Comparison of ENCODE assay signal across 8 mouse cellular contexts in the genomic region with DNA sequence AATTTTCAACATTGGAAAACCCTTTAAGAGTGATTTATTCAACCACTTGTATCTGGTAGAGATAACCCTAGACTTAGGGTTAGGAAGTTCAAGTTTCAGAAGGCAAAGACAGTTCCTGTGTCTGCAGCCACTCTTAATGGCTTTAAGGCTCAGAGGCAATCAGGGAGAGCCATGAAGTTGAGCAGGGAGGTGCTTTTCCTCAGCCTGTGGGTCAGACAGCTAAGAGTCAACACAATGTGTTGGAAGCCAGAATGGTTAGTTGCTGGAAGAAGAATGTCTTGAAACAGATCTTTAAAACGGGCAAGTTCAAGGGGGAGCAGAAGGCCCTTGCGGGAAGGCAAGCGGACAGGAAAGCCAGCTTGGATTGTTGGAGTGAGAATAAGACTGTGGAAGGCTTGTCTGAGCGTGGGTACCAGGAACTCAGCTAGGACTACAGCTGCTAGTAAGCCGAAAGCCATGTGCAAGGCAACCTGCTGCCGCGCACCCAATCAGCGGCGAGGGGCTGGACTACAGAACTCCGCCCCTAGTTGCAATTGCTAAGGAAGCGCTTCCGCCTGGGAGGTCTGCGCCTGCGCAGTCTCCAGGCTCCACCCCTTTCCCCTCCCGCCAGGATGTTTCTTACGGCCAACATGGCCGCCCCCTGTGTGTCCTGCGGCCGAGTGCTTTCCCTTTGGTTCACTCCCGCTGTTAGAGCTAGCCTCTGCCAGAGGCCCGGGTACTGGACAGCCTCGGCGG. TPM values are rescaled to one million over a fixed set of nuclear protein-coding genes. Genes with fewer than 3 reads are reported as not detected.
DNase-seq lines count a peak whose midpoint lies in the region; ATAC-seq and TF ChIP-seq lines count a peak whose summit lies in the region.

A gene (plus strand): TSS at position 571 of the 735 bp plus-strand sequence.

- no peak for TF ChIP-seq CTCF in G1E (IDR thresholded peaks at IDR 0.05; ENCODE audit: low read depth, low read length)
- TF ChIP-seq CTCF in layer of hippocampus, adult 2 months (conservative IDR thresholded peaks at IDR 0.05), result peak; percentile 23; the same call in 1 of the 2 replicates
- no peak for TF ChIP-seq CTCF in lung, embryonic 14.5 days (IDR thresholded peaks at IDR 0.05; ENCODE audit: low read depth)
- no peak for TF ChIP-seq CTCF in olfactory bulb, adult 2 months (IDR thresholded peaks at IDR 0.05; ENCODE audit: insufficient read depth, low read depth, low read length)
- 0 out of 2 replicates have a peak, but pooled peaks have one; percentile 49 for TF ChIP-seq CTCF in thymus, adult 2 months (IDR thresholded peaks at IDR 0.05; ENCODE audit: borderline replicate concordance, control insufficient read depth, extremely low read depth, insufficient read depth, low read length, poor library complexity)

- peaks cover 5% of the 10 kb centered on the region for H3K36me3 ChIP-seq in G1E (replicated peaks)
- no peaks in the 10 kb centered on the region for H3K36me3 ChIP-seq in forebrain, embryonic 16.5 days (ENCODE audit: control insufficient read depth, insufficient read depth)
- H3K36me3 ChIP-seq in lung, embryonic 14.5 days (ENCODE audit: insufficient read depth), result no peaks in the 10 kb centered on the region
- H3K36me3 ChIP-seq in thymus, adult 2 months (ENCODE audit: control insufficient read depth, insufficient read depth, low read length), result no peaks in the 10 kb centered on the region

- peak within 1 kb of the TSS; percentile 66 for H3K9ac ChIP-seq in forebrain, embryonic 16.5 days (replicated peaks; ENCODE audit: low read depth, low read length)
- peak within 1 kb of the TSS; percentile 86 for H3K9ac ChIP-seq in lung, embryonic 14.5 days

- H3K27ac ChIP-seq in forebrain, embryonic 16.5 days (ENCODE audit: low read length), result no peak within 1 kb of the TSS
- peak within 1 kb of the TSS; percentile 96 for H3K27ac ChIP-seq in layer of hippocampus, adult 2 months
- H3K27ac ChIP-seq in lung, embryonic 14.5 days (ENCODE audit: low read depth), result peak within 1 kb of the TSS; percentile 36; the same call in 1 of the 2 replicates
- peak within 1 kb of the TSS; percentile 41; the same call in 1 of the 2 replicates for H3K27ac ChIP-seq in olfactory bulb, adult 2 months (ENCODE audit: insufficient read depth, low read depth, low read length)
- no peak within 1 kb of the TSS for H3K27ac ChIP-seq in thymus, adult 2 months (ENCODE audit: control insufficient read depth, insufficient read depth, low read length)

- peaks cover 12% of the 10 kb centered on the region for H3K27me3 ChIP-seq in G1E (ENCODE audit: insufficient read depth, low read length)
- no peaks in the 10 kb centered on the region; the same call in 1 of the 2 replicates for H3K27me3 ChIP-seq in forebrain, embryonic 16.5 days (replicated peaks; ENCODE audit: control insufficient read depth, insufficient read depth, low read length)
- no peaks in the 10 kb centered on the region for H3K27me3 ChIP-seq in lung, embryonic 14.5 days (ENCODE audit: insufficient read depth, low read length)
- H3K27me3 ChIP-seq in thymus, adult 2 months (ENCODE audit: control insufficient read depth, insufficient read depth, low read length), result no peaks in the 10 kb centered on the region

- under 1% methylated on average over 23 of the region's 23 CpGs for WGBS in forebrain, embryonic 16.5 days
- under 1% methylated on average over 23 of the region's 23 CpGs for WGBS in lung, embryonic 14.5 days
- under 1% methylated on average over 23 of the region's 23 CpGs for WGBS in olfactory bulb, adult 2 months
- WGBS in thymus, adult 2 months, result 2% methylated on average over 23 of the region's 23 CpGs

- H3K9me3 ChIP-seq in G1E (replicated peaks), result no peaks in the 10 kb centered on the region
- no peaks in the 10 kb centered on the region for H3K9me3 ChIP-seq in forebrain, embryonic 16.5 days (ENCODE audit: control insufficient read depth, low read length)
- no peaks in the 10 kb centered on the region for H3K9me3 ChIP-seq in lung, embryonic 14.5 days (ENCODE audit: low read depth, low read length)

- peak; percentile 92 for TF ChIP-seq POLR2A in olfactory bulb, adult 2 months (IDR thresholded peaks at IDR 0.05; ENCODE audit: insufficient read depth, low read depth, low read length)
- TF ChIP-seq POLR2A in thymus, adult 2 months (IDR thresholded peaks at IDR 0.05; ENCODE audit: control insufficient read depth, extremely low read depth, insufficient read depth, low read length, poor library complexity), result peak; percentile 76

- H3K4me1 ChIP-seq in G1E (ENCODE audit: insufficient read depth, low read depth, low read length), result peaks cover 29% of the 10 kb centered on the region
- peaks cover 9% of the 10 kb centered on the region for H3K4me1 ChIP-seq in forebrain, embryonic 16.5 days (replicated peaks; ENCODE audit: control insufficient read depth, insufficient read depth, low read length)
- H3K4me1 ChIP-seq in lung, embryonic 14.5 days (ENCODE audit: insufficient read depth), result no peaks in the 10 kb centered on the region
- peaks cover 6% of the 10 kb centered on the region for H3K4me1 ChIP-seq in olfactory bulb, adult 2 months (ENCODE audit: control insufficient read depth, insufficient read depth, low read length)
- peaks cover 8% of the 10 kb centered on the region for H3K4me1 ChIP-seq in thymus, adult 2 months (replicated peaks; ENCODE audit: control insufficient read depth, insufficient read depth, low read length)

- ATAC-seq in G1E (ENCODE audit: extremely low read depth, insufficient number of reproducible peaks, low FRiP score, poor library complexity, severe bottlenecking), result peak; percentile 99
- ATAC-seq in forebrain, embryonic 16.5 days, result peak; percentile 100
- peak; percentile 100 for ATAC-seq in lung, embryonic 14.5 days (ENCODE audit: insufficient read depth)

- peak; percentile 98 for DNase-seq in G1E (ENCODE audit: low spot score)
- peak; percentile 97 to 98 for DNase-seq in cerebellum, adult 18-20 months
- DNase-seq in heart, postnatal 36 days, result peak; percentile 98 to 99
- DNase-seq in layer of hippocampus, adult 2 months (ENCODE audit: low spot score in 2 of 2), result peak; percentile 98
- DNase-seq in lung, embryonic 14.5 days, result peak; percentile 99
- peak; percentile 97 for DNase-seq in thymus, adult 2 months

- H3K4me2 ChIP-seq in forebrain, embryonic 16.5 days (ENCODE audit: low read length), result peak within 1 kb of the TSS; percentile 67
- H3K4me2 ChIP-seq in lung, embryonic 14.5 days, result peak within 1 kb of the TSS; percentile 82

- H3K4me3 ChIP-seq in G1E (ENCODE audit: low read depth, low read length), result peak within 1 kb of the TSS; percentile 96
- H3K4me3 ChIP-seq in forebrain, embryonic 16.5 days (replicated peaks; ENCODE audit: low read length), result peak within 1 kb of the TSS; percentile 65
- H3K4me3 ChIP-seq in layer of hippocampus, adult 2 months, result peak within 1 kb of the TSS; percentile 77
- H3K4me3 ChIP-seq in lung, embryonic 14.5 days (ENCODE audit: low read depth, low read length), result peak within 1 kb of the TSS; percentile 91
- H3K4me3 ChIP-seq in olfactory bulb, adult 2 months (ENCODE audit: insufficient read depth, low read depth, low read length), result peak within 1 kb of the TSS; percentile 75
- peak within 1 kb of the TSS; percentile 75 for H3K4me3 ChIP-seq in thymus, adult 2 months (ENCODE audit: control insufficient read depth, insufficient read depth, low read length)

- intact Hi-C loops in heart, postnatal 36 days (cut with DNase I), result loop anchor here (10.0 kb wide), 1 partner anchor 156 kb away; a partner anchor contains a TSS

RNA-seq across cellular contexts. Expression of the gene that starts here (rescaled TPM):
- total RNA-seq in G1E (2014; fragmentation: Nextera tagmentation) (94.2 and 97.4 TPM in 2 replicates), G1E (2017) (149 and 151 TPM in 2 replicates)
- polyA plus RNA-seq in G1E (2012), result 91.1 and 106 TPM in 2 replicates
- 33.5 and 35.8 TPM in 2 replicates for polyA plus RNA-seq in forebrain, embryonic 16.5 days (2015; fragmentation: Nextera tagmentation; extraction: Ambion mirVana)
- 100 to 1,000 TPM; 104 to 114 TPM for total RNA-seq in heart, postnatal 36 days (2021)
- total RNA-seq in layer of hippocampus, adult 2 months (2021), result 10 to 100 TPM; 46.5 to 51.4 TPM
- polyA plus RNA-seq in lung, embryonic 14.5 days (2014; fragmentation: Nextera tagmentation; extraction: Ambion mirVana), result 49.4 and 53.4 TPM in 2 replicates
- not detected in 2 replicates for polyA plus RNA-seq in olfactory bulb, adult 2 months (2012; ENCODE audit: insufficient read depth, insufficient read length, low replicate concordance, missing spikeins)
- 27.7 and 37.1 TPM in 2 replicates for polyA plus RNA-seq in thymus, adult 2 months (2012; rRNA removed)

Comparison
In these comparisons a context has a peak if more than half of its experiments do, and no peak if none do; other contexts are left out.
1. CTCF ChIP-seq: peak in layer of hippocampus, adult 2 months (single experiment) and thymus, adult 2 months (single experiment); none in G1E (single experiment), lung, embryonic 14.5 days (single experiment) and olfactory bulb, adult 2 months (single experiment).
2. H3K27ac ChIP-seq: peak in layer of hippocampus, adult 2 months (single experiment), lung, embryonic 14.5 days (single experiment) and olfactory bulb, adult 2 months (single experiment); none in forebrain, embryonic 16.5 days (single experiment) and thymus, adult 2 months (single experiment).
3. Peak in every context shown above with its lines, with median percentiles within 50 percentile points of each other: ATAC-seq, DNase-seq and H3K4me3 ChIP-seq.